Mouse (Mus musculus): ENCODE data around the gene Sirt7. TPM values are rescaled to one million over a fixed set of nuclear protein-coding genes. Genes with fewer than 3 reads are reported as not detected.

The Sirt7 gene
- total RNA-seq (2021): 1 to 10 TPM; 7.0 to 7.4 TPM
- polyA plus RNA-seq (2012; rRNA removed): 23.7 and 25.9 TPM in 2 replicates
- long read RNA-seq, transcript Sirt7-201 (10 exons, 1,727 nt): major isoform, 6 of 10 reads
- long read RNA-seq, partial matches to known transcripts: 2 of 10 reads
- long read RNA-seq, other reads (novel, unspliced or antisense): 2 of 10 reads

DNA sequence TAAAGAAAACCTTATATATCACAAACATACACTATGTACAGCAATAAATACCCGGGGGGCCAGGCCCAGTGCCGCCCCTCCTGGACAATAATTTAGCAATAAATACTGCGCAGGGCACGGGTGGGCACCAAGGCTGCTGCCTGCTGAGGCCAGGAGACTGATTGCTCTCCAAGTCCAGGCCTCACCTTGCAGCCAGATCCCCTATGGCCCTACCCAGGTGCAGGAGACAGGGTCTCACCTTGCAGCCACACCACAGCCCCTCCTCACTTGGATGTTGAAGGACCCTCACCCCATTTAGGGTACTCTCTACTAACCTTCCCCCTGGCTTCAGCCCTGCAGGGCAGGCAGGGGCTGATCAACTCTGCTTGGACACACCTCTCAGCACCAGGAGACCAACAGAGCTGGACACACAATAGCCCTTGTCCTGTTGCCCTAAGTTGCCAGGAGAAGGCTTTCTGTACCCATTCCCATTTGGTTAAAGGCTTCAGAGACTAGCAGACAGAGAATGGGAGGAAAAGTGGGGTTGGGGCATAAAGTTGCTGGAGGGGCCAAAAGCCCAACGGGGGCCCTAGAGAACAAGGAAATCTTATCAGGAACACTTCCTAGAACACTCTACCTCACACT lies at the start of gene Sirt7:
Gene Sirt7 (minus strand): TSS at position 89 of the 624 bp plus-strand sequence.
- no peaks in the 10 kb centered on the region for H3K27me3 ChIP-seq (ENCODE audit: control insufficient read depth, insufficient read depth, low read length)
- H3K36me3 ChIP-seq (ENCODE audit: control insufficient read depth, insufficient read depth, low read length): no peaks in the 10 kb centered on the region
- intact Hi-C loops (cut with DNase I): loop anchor here (2.0 kb wide), 1 partner anchor 88 kb away; the partner anchor contains the start of genes Cenpx and Lrrc45
- H3K4me3 ChIP-seq: peak within 1 kb of the TSS; percentile 70
- TF ChIP-seq EP300 (IDR thresholded peaks at IDR 0.05; ENCODE audit: insufficient read depth, low read depth, low read length) (no peak), CTCF (IDR thresholded peaks at IDR 0.05) (no peak), POLR2A (IDR thresholded peaks at IDR 0.05; ENCODE audit: insufficient read depth, low read depth, low read length) (no peak)
- no peak for DNase-seq
- H3K9ac ChIP-seq (ENCODE audit: low read depth, low read length): peak within 1 kb of the TSS; percentile 74
- H3K79me2 ChIP-seq (replicated peaks; ENCODE audit: control insufficient read depth, insufficient read depth, low read length): peaks cover 5% of the 10 kb centered on the region; the same call in 1 of the 2 replicates
- peaks cover 12% of the 10 kb centered on the region for H3K4me1 ChIP-seq (ENCODE audit: control insufficient read depth, insufficient read depth, low read length)
- 8% methylated on average over 5 of the region's 5 CpGs for WGBS
- H3K27ac ChIP-seq: peak within 1 kb of the TSS; percentile 78

DNA sequence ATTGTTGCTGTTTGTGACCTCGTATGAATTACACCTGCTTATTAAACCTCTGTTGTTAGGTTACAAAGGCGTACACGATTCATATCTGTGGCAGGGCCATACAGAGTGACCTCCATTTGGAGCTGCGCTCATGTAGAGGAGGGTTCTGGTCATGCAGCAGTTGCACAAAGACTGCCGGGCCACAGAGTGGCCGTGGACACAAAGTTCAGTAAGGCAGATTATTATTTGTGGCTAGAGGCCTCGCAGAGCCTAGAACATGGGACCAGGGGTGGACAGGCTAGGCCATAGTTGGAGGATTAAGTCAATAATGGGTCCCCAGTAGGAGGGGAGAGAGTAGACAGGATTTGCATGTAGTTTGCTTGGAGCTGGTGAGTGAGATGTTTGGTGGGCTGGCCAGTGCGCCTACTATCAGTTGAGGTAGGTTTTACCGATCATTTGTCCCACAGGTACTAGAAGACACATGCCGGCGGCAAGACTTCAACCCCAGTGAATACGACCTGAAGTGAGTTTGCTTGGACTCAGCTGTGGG lies 48.6 kb upstream of the Sirt7 start:
- Histone ChIP-seq H3K27me3 (ENCODE audit: control insufficient read depth, insufficient read depth, low read length) (no peaks in the 10 kb centered on the region), H3K4me1 (ENCODE audit: control insufficient read depth, insufficient read depth, low read length) (peaks cover 4% of the 10 kb centered on the region), H3K27ac (peak overlapping the region; percentile 99), H3K36me3 (ENCODE audit: control insufficient read depth, insufficient read depth, low read length) (no peaks in the 10 kb centered on the region), H3K4me3 (peak overlapping the region; percentile 90), H3K9ac (ENCODE audit: low read depth, low read length) (peak overlapping the region; percentile 56), H3K79me2 (replicated peaks; ENCODE audit: control insufficient read depth, insufficient read depth, low read length) (no peaks in the 10 kb centered on the region)
- no peak for TF ChIP-seq EP300 (IDR thresholded peaks at IDR 0.05; ENCODE audit: insufficient read depth, low read depth, low read length)
- no peak for TF ChIP-seq CTCF (IDR thresholded peaks at IDR 0.05)
- TF ChIP-seq POLR2A (IDR thresholded peaks at IDR 0.05; ENCODE audit: insufficient read depth, low read depth, low read length): no peak
- WGBS: 34% methylated on average over 12 of the region's 12 CpGs
- DNase-seq: no peak
- intact Hi-C loops (cut with DNase I): loop anchor here (5.0 kb wide), 1 partner anchor 41 kb away; the partner anchor contains the start of gene Mafg

DNA sequence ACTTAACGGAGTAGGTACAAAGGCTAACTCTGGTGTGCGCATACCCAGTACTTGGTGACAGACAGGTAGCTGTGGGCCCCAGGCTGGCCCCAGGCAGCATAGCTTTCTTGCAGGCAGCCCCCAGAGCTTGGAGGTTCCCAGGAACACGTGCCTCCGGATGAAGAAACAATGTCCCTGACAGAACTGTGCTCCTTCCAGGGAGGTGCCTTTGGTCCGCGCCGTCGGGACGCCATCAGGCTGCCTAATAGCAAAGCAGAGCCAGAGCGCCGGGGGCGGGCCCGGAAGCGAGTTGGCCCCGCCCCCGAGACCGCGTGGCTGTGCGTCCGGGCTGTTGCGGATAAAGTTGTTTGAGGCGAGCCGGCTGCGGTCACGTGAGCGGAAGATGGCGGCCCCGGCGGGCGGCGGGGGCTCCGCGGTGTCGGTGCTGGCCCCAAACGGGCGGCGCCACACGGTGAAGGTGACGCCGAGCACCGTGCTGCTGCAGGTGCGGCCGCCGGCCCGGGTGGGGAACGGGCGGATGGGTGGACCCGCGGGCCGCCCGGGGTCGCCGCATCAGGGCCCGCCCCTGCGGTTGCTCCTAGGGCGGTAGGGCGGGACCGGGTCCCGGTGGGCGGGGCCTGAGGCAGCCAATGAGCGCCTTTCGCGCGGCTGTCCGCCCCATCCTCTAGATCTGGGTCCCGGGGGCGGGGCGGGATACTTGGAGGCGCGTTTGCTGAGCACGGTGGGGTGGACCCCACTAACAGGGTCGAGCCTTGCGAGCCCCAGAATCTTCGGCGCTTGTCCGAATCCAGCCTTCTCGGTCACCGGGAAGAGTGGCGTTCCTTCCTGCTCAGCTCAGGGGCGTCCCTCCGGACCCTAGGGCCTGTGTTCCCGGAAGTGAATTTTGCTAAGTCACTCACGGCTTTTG lies 47.9 kb upstream of the Sirt7 start, which contains the start of gene Aspscr1:
Gene Aspscr1 (plus strand): TSS at position 287 of the 907 bp plus-strand sequence.
- peak within 1 kb of the TSS; percentile 88 for H3K9ac ChIP-seq (ENCODE audit: low read depth, low read length)
- peaks cover 4% of the 10 kb centered on the region for H3K4me1 ChIP-seq (ENCODE audit: control insufficient read depth, insufficient read depth, low read length)
- intact Hi-C loops (cut with DNase I): loop anchor here (5.0 kb wide), 1 partner anchor 41 kb away; the partner anchor contains the start of gene Mafg
- peak; percentile 98 for DNase-seq
- peak within 1 kb of the TSS; percentile 90 for H3K4me3 ChIP-seq
- no peaks in the 10 kb centered on the region for H3K36me3 ChIP-seq (ENCODE audit: control insufficient read depth, insufficient read depth, low read length)
- H3K79me2 ChIP-seq (replicated peaks; ENCODE audit: control insufficient read depth, insufficient read depth, low read length): no peaks in the 10 kb centered on the region
- H3K27me3 ChIP-seq (ENCODE audit: control insufficient read depth, insufficient read depth, low read length): no peaks in the 10 kb centered on the region
- TF ChIP-seq POLR2A (IDR thresholded peaks at IDR 0.05; ENCODE audit: insufficient read depth, low read depth, low read length) (peak; percentile 72), EP300 (IDR thresholded peaks at IDR 0.05; ENCODE audit: insufficient read depth, low read depth, low read length) (no peak), CTCF (IDR thresholded peaks at IDR 0.05) (no peak)
- 1% methylated on average over 83 of the region's 83 CpGs for WGBS
- peak within 1 kb of the TSS; percentile 99 for H3K27ac ChIP-seq

DNA sequence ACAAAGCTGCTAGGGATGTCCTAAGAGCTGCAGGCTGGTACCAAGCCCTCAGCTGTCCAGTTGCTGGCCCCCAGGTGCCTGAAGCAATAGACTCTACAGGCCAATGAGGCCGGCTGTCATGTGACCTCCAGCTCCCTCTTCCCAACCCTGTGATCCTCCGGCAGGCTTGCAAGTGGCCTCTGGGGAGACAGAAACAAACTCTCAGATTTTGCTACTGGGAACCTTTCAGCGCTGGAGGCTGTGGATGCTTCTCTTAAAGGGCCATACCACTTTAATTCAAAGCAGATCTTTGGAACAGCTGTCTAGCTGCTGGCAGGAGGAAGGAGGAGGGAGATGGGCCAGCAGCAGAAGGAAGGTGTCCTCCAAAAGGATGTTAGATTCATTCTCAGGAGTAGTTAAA lies 41.6 kb upstream of the Sirt7 start:
- Histone ChIP-seq H3K27ac (no peak overlapping the region), H3K9ac (ENCODE audit: low read depth, low read length) (no peak overlapping the region), H3K36me3 (ENCODE audit: control insufficient read depth, insufficient read depth, low read length) (no peaks in the 10 kb centered on the region), H3K27me3 (ENCODE audit: control insufficient read depth, insufficient read depth, low read length) (peaks cover 3% of the 10 kb centered on the region; the same call in 1 of the 2 replicates), H3K4me1 (ENCODE audit: control insufficient read depth, insufficient read depth, low read length) (peaks cover 2% of the 10 kb centered on the region; the same call in 1 of the 2 replicates), H3K4me3 (no peak overlapping the region), H3K79me2 (replicated peaks; ENCODE audit: control insufficient read depth, insufficient read depth, low read length) (no peaks in the 10 kb centered on the region)
- peak in 1 of 2 experiments; percentile 48 for DNase-seq
- 10% methylated on average over 3 of the region's 3 CpGs for WGBS
- no peak for TF ChIP-seq CTCF (IDR thresholded peaks at IDR 0.05)
- TF ChIP-seq EP300 (IDR thresholded peaks at IDR 0.05; ENCODE audit: insufficient read depth, low read depth, low read length): no peak
- TF ChIP-seq POLR2A (IDR thresholded peaks at IDR 0.05; ENCODE audit: insufficient read depth, low read depth, low read length): no peak
- intact Hi-C loops (cut with DNase I): no loop called here

DNA sequence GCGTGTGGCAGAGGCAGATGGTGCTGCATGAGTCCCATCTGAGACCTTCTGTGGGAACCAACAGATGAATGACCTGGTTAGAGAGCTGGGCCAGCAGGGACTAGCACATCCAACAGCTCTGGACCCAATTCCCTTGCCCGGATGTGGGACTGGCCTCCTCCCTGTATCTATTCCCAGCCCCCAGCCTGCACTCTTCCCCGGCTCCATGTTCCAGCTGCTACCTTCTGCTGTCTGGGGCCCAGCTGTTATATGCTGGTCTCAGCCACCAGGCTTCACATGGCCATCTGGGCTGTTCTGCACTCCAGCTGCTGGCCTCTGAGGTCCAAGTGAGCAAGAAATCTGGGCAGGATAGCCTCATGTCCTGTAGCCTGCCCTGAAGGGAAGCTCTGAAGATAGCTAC lies 40.4 kb upstream of the Sirt7 start:
- H3K27ac ChIP-seq: no peak overlapping the region
- intact Hi-C loops (cut with DNase I): no loop called here
- DNase-seq: peak; percentile 75 to 82
- H3K79me2 ChIP-seq (replicated peaks; ENCODE audit: control insufficient read depth, insufficient read depth, low read length): no peaks in the 10 kb centered on the region
- TF ChIP-seq EP300 (IDR thresholded peaks at IDR 0.05; ENCODE audit: insufficient read depth, low read depth, low read length) (peak; percentile 91), POLR2A (IDR thresholded peaks at IDR 0.05; ENCODE audit: insufficient read depth, low read depth, low read length) (no peak), CTCF (IDR thresholded peaks at IDR 0.05) (no peak)
- no peaks in the 10 kb centered on the region for H3K36me3 ChIP-seq (ENCODE audit: control insufficient read depth, insufficient read depth, low read length)
- H3K4me1 ChIP-seq (ENCODE audit: control insufficient read depth, insufficient read depth, low read length): peaks cover 2% of the 10 kb centered on the region; the same call in 1 of the 2 replicates
- 76% methylated on average over 3 of the region's 3 CpGs for WGBS
- H3K27me3 ChIP-seq (ENCODE audit: control insufficient read depth, insufficient read depth, low read length): peaks cover 13% of the 10 kb centered on the region
- H3K4me3 ChIP-seq: no peak overlapping the region
- no peak overlapping the region for H3K9ac ChIP-seq (ENCODE audit: low read depth, low read length)

All from heart, adult 2 months (tissue).